Mouse (Mus musculus): ENCODE data around the gene Ptcd3.
A peak's percentile ranks its signal among the peaks of the same experiment; 100 is the strongest.

DNA sequence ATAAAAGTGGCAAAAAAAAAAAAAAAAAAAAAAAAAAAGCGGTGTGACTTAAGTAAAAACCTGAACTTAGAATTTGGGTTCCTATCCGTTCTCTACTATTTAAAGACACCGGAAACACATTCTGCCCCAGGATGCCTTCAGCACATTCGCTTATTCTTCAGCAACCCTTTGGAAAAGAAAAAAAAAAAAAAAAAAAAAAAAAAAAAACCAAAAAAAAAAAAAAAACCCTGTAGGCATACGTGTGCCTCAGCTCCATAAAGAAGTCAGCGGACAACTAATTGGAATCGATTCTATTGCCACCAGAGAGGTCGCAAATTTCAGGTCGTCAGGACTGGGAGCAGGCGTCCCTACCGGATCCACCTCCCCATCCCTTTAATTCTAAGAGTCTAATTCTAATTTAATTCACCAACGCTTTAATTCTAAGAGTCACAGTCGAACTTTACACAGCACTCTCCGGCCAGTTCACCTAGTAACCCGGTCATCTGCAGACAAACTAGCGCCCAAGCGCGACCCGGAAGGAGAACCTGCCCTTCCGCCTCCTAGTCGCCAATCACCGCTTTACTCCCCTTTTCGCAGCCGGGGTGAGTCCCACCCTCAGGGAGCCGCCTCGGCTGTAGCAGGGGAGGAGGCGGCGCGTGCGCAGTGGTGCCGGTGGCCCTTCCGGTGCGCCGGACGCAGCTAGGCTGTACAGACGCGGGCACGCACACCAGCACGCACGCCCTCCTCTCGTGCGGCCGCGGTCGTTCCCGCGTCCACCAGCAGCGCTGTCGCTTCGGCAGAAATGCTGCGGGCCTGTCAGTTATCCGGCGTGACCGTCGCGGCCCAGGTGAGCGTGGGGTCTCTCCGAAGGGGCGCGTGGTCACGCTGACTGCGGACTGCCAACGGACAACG lies 77.6 kb downstream of the Ptcd3 start, which contains the start of gene Immt:
- TF ChIP-seq CTCF (IDR thresholded peaks at IDR 0.05; ENCODE audit: low read depth, low read length), result no peak
- 0 out of 2 replicates have a peak, but pooled peaks have one; percentile 6 for TF ChIP-seq EP300 (IDR thresholded peaks at IDR 0.05; ENCODE audit: insufficient read depth, low read depth, low read length)

All from ES-Bruce4 (cell line).